Mouse (Mus musculus) megakaryocyte-erythroid progenitor cell, adult 5 weeks (primary cell): Measurements from ENCODE around the gene Scn4b. TPM values are rescaled to one million over a fixed set of nuclear protein-coding genes. Genes with fewer than 3 reads are reported as not detected.

Experiments used
- polyA plus RNA-seq: library from polyadenylated mRNA; stranded (reverse); fragments of >175 nt; gene quantifications from 2 replicates; pipeline ENCODE4 v1.2.3, GENCODE M21; 2012

Scn4b gene
- 0.30 and 0.33 TPM in 2 replicates for polyA plus RNA-seq

DNA sequence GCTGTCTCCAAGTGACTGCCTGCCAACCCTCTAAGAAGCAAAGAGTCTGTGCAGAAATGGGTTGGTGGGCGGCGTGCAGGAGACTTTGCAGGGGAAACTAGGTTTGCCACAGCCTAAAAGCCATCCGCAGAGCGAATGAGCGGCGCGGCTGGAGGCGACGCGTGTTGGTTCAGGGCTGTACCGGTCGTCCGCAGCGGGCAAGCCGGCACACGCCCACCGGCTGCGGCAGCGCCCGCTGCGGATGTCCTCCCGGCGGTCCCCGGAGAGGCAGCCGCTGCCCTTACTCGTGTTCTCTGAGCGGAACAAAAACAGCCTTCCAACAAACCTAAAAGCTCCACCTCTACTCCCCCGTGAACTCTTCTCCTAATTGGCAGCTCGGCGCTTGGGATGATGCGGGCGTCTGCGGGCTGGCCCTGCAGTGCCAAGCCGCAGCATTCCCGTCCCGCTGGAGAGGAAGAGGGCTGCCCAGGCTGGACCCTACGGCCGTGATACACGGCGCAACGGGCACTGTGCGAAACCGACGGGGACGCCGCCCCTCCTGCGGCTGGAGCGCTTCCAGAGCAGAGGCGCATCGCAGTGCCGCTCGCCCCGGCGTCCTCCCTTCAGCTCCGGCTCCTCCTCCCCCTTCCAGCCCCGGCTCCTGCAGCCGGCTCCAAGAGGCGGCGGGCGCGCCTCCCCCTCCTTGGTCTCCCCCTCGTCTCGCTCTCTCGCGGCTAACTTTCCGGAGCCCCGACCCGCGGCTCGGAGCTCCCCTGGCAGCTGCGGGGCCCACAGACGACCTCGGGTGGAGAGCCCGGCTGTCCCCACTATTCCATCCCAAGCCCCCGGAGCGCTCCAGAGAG lies at the start of gene Scn4b:
Scn4b (plus strand) TSS at position 205 of the 842 bp plus-strand sequence.

DNA sequence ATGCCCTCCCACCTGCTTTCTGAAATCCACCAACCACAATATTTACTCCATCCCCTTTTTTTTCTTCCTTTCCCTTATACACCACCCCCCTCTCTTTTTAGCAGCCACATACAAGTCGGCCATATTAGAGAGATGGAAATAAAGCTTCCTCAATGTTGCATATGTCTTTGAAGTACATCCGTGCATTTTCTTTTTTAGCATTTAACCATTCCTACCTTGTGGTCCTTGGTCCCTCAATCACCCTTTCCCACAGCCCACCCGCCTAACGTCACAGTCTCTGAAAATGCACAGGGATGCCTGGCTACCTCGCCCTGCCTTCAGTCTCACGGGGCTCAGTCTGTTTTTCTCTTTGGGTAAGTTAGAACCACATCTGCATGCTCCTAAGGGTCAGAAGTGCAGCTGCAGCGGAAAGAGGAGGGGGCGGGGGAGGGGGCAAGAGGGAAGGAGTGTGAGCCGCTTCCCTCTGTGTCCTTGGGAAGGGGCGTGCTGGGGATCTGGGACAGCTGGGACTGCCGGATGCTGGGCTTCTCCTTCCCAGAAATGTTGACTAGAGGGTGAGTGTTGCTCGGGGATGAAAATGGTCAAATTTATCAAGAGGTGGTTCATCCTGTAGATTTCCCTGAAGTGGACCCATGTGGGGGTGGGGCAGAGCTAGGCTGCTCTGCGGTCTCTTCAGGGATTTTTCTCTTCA lies 20.3 kb upstream of the Scn4b start, which contains the start of gene Scn2b:
Scn2b (plus strand) TSS at position 42 of the 691 bp plus-strand sequence.

DNA sequence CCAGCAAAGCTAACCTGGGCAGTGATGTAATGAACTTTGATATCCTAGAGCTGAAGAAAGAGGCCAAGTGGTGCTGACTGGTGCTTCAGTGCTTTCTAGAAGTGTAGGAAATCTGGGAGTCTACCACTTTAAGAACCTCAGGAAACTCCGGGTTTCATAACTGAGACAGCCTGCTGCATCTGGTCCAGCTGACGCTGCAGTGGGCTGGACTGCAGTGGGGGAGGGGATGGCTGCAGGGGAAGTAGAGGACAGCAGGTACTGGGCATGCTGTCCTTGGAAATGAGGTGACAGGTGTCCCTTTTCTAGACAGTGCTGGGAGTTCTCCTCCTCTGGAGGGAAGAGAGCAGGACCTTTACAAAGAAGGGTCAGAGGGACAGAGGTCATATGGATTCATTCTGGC lies 43.6 kb downstream of the Scn4b start, which contains the start of gene BC049352:
BC049352 (plus strand) TSS at position 238 of the 400 bp plus-strand sequence.

Other genes with a start within 250 kb of the Scn4b start
- gene Atp5l, start 217.7 kb upstream of the Scn4b start, polyA plus RNA-seq, result 27.7 and 32.7 TPM in 2 replicates
- 2.0 and 2.1 TPM in 2 replicates for gene Ube4a, start 172.8 kb upstream of the Scn4b start, polyA plus RNA-seq
- gene Cd3g, start 158.0 kb upstream of the Scn4b start, polyA plus RNA-seq, result 0.15 and 0.35 TPM in 2 replicates
- gene Cd3d, start 156.6 kb upstream of the Scn4b start, polyA plus RNA-seq, result 0.04 TPM in 1 of 2 replicates, not detected in the other
- gene Cd3e, start 128.8 kb upstream of the Scn4b start, polyA plus RNA-seq, result 0.33 and 0.57 TPM in 2 replicates
- not detected in 2 replicates for gene Mpzl2, start 98.6 kb upstream of the Scn4b start, polyA plus RNA-seq
- 0.02 TPM in 1 of 2 replicates, not detected in the other for gene Mpzl3, start 83.2 kb upstream of the Scn4b start, polyA plus RNA-seq
- 0.32 and 0.36 TPM in 2 replicates for gene Jaml, start 59.2 kb upstream of the Scn4b start, polyA plus RNA-seq
- 0.03 TPM in 1 of 2 replicates, not detected in the other for gene Scn2b, start 20.6 kb upstream of the Scn4b start, polyA plus RNA-seq
- gene BC049352, start 43.6 kb downstream of the Scn4b start, polyA plus RNA-seq, result 0.04 and 0.14 TPM in 2 replicates
- gene Tmprss4, start 65.7 kb downstream of the Scn4b start, polyA plus RNA-seq, result not detected in 2 replicates
- gene Il10ra, start 130.8 kb downstream of the Scn4b start, polyA plus RNA-seq, result 1.6 and 2.2 TPM in 2 replicates
- gene Tmprss13, start 180.7 kb downstream of the Scn4b start, polyA plus RNA-seq, result 0.03 TPM in 1 of 2 replicates, not detected in the other
- 0.19 and 0.20 TPM in 2 replicates for gene Fxyd6, start 231.8 kb downstream of the Scn4b start, polyA plus RNA-seq